Mouse (Mus musculus): ENCODE measurements at regions not wholly inside any gene's neighbourhood (a gene's known extent, or its start where the extent isn't known, plus 50 kb on each side); places are given as distances from the start of the nearest gene placed in this dataset.
A peak's percentile ranks its signal among the peaks of the same experiment; 100 is the strongest.

- DNase-seq (ENCODE audit: low spot score in 2 of 2): no peak
Measured at GRCm38 (mm10) chr17:72993134-72993533, 75.0 kb downstream of the Lbh start.

GRCm38 (mm10) chr17:72993626-72994025 lies 75.5 kb downstream of the Lbh start:
- DNase-seq (ENCODE audit: low spot score in 2 of 2): no peak

GRCm38 (mm10) chr17:72996539-72996938 lies 78.4 kb downstream of the Lbh start:
- DNase-seq (ENCODE audit: low spot score in 2 of 2): no peak

GRCm38 (mm10) chr17:72997301-72997921 lies 79.3 kb downstream of the Lbh start:
- no peak for DNase-seq (ENCODE audit: low spot score in 2 of 2)

- DNase-seq (ENCODE audit: low spot score in 2 of 2): no peak
Measured at GRCm38 (mm10) chr17:73005100-73005499, 87.0 kb downstream of the Lbh start.

GRCm38 (mm10) chr17:73008901-73009300 lies 90.8 kb downstream of the Lbh start:
- peak in 1 of 2 experiments; percentile 59 for DNase-seq (ENCODE audit: low spot score in 2 of 2)

GRCm38 (mm10) chr17:73009962-73010361 lies 91.9 kb downstream of the Lbh start:
- no peak for DNase-seq (ENCODE audit: low spot score in 2 of 2)

GRCm38 (mm10) chr17:73012356-73012755 lies 94.3 kb downstream of the Lbh start:
- DNase-seq (ENCODE audit: low spot score in 2 of 2): no peak

GRCm38 (mm10) chr17:73012954-73013353 lies 94.8 kb upstream of the Lclat1 start:
- no peak for DNase-seq (ENCODE audit: low spot score in 2 of 2)

- no peak for DNase-seq (ENCODE audit: low spot score in 2 of 2)
Measured at GRCm38 (mm10) chr17:73014090-73014853, 93.5 kb upstream of the Lclat1 start.

- DNase-seq (ENCODE audit: low spot score in 2 of 2): no peak
Measured at GRCm38 (mm10) chr17:73017173-73017572, 90.6 kb upstream of the Lclat1 start.

- no peak for DNase-seq (ENCODE audit: low spot score in 2 of 2)
Measured at GRCm38 (mm10) chr17:73022630-73023051, 85.1 kb upstream of the Lclat1 start.

GRCm38 (mm10) chr17:73023362-73024107 lies 84.2 kb upstream of the Lclat1 start:
- DNase-seq (ENCODE audit: low spot score in 2 of 2): no peak

- no peak for DNase-seq (ENCODE audit: low spot score in 2 of 2)
Measured at GRCm38 (mm10) chr17:73027122-73027521, 80.7 kb upstream of the Lclat1 start.

GRCm38 (mm10) chr17:73031796-73032195 lies 76.0 kb upstream of the Lclat1 start:
- no peak for DNase-seq (ENCODE audit: low spot score in 2 of 2)

GRCm38 (mm10) chr17:73032326-73032725 lies 75.5 kb upstream of the Lclat1 start:
- DNase-seq (ENCODE audit: low spot score in 2 of 2): no peak

GRCm38 (mm10) chr17:73034420-73034819 lies 73.4 kb upstream of the Lclat1 start:
- no peak for DNase-seq (ENCODE audit: low spot score in 2 of 2)

GRCm38 (mm10) chr17:73034981-73035481 lies 72.8 kb upstream of the Lclat1 start:
- no peak for DNase-seq (ENCODE audit: low spot score in 2 of 2)

GRCm38 (mm10) chr17:73036845-73037244 lies 70.9 kb upstream of the Lclat1 start:
- no peak for DNase-seq (ENCODE audit: low spot score in 2 of 2)

- DNase-seq (ENCODE audit: low spot score in 2 of 2): no peak
Measured at GRCm38 (mm10) chr17:73038586-73038985, 69.2 kb upstream of the Lclat1 start.

- peak; percentile 27 to 71 for DNase-seq (ENCODE audit: low spot score in 2 of 2)
Measured at GRCm38 (mm10) chr17:73044918-73045580, 62.7 kb upstream of the Lclat1 start.
